In the genomic region with DNA sequence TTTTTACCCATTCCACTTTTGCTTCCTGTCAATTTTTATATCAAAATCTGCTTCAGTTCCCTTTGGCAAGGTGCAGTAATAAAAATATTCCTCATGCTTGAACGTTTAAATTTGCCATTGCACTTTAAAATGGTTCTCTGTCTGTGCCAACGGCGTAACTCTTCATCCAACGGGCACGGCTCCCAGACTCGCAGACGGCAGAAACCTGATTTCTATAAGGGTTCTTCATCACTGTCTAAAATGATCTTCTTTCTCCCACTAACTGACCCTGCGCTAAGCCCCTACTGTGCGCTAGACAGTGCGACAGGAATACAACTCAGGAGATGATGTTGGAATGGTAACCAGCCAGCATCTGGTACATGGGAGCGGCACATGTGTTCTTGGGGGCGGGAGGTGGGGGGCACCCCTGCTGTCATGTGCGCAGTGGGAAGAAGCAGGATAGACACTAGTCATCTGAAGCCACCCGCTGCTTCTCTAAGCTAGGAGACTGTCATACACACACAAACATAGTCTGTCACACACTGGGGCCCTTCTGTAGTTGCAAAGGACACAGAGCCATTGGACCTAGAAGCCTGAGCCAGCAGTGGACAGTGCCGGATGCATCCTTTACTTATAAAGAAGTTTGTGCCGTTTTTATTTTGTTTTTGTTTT, we compare ENCODE assay signal across 17 mouse cellular contexts.
A peak's percentile ranks its signal among the peaks of the same experiment; 100 is the strongest.
DNase-seq lines count a peak whose midpoint lies in the region; ATAC-seq lines count a peak whose summit lies in the region.
"Had no signal": no experiment of that assay in that cellular context is flagged by ENCODE, and none has a peak within 500 bp of the region (broad histone marks: within the 10 kb centered on the region; RNA-seq: fewer than 3 reads in every experiment).

No protein-coding gene starts in this region.

- ATAC-seq in hindbrain, embryonic 15.5 days (ENCODE audit: low FRiP score, low read depth): no peak
- no peak for ATAC-seq in hindbrain, embryonic 11.5 days (ENCODE audit: low FRiP score)
- ATAC-seq in frontal cortex, adult (ENCODE audit: low TSS enrichment): peak; percentile 74
- ATAC-seq: midbrain, embryonic 16.5 days had no signal

- no peak for DNase-seq in hindbrain, embryonic 11.5 days (ENCODE audit: low spot score)
- peak; percentile 35 to 40 for DNase-seq in layer of hippocampus, postnatal 25 days (ENCODE audit: extremely low spot score in 1 of 2, low spot score in 1 of 2)
- DNase-seq in right cerebral cortex, postnatal 10 days (ENCODE audit: low spot score in 2 of 2): peak; percentile 83 to 88
- DNase-seq in urinary bladder, postnatal 14 days (ENCODE audit: low spot score): no peak
- DNase-seq in urinary bladder, postnatal 36 days (ENCODE audit: low spot score in 2 of 2): no peak
- no peak for DNase-seq in T-cell, adult 2 months (ENCODE audit: low spot score)
- DNase-seq: kidney, adult 2 months; lung, postnatal 4 days; thymus, postnatal 4 days had no signal

- H3K4me2 ChIP-seq in hindbrain, embryonic 15.5 days: no peak overlapping the region
- no peak overlapping the region for H3K4me2 ChIP-seq in hindbrain, embryonic 11.5 days (replicated peaks; ENCODE audit: low read depth, low read length)
- H3K4me2 ChIP-seq: embryonic facial prominence, embryonic 15.5 days; heart, embryonic 12.5 days had no signal

- H3K9me3 ChIP-seq in hindbrain, embryonic 15.5 days: no peaks in the 10 kb centered on the region
- H3K9me3 ChIP-seq in hindbrain, embryonic 11.5 days (ENCODE audit: control insufficient read depth, low read length): no peaks in the 10 kb centered on the region
- H3K9me3 ChIP-seq: embryonic facial prominence, embryonic 15.5 days had no signal

- no peak overlapping the region for H3K9ac ChIP-seq in hindbrain, embryonic 15.5 days
- no peak overlapping the region for H3K9ac ChIP-seq in hindbrain, embryonic 11.5 days (ENCODE audit: low read depth, low read length)
- H3K9ac ChIP-seq: embryonic facial prominence, embryonic 15.5 days; heart, embryonic 12.5 days; liver, embryonic 14.5 days had no signal

- H3K36me3 ChIP-seq in hindbrain, embryonic 15.5 days: no peaks in the 10 kb centered on the region
- no peaks in the 10 kb centered on the region for H3K36me3 ChIP-seq in hindbrain, embryonic 11.5 days (ENCODE audit: control insufficient read depth, insufficient read depth, low read length)
- H3K36me3 ChIP-seq: embryonic facial prominence, embryonic 15.5 days; heart, embryonic 12.5 days; hindbrain, embryonic 10.5 days had no signal

- no peaks in the 10 kb centered on the region for H3K4me1 ChIP-seq in hindbrain, embryonic 15.5 days (replicated peaks)
- H3K4me1 ChIP-seq in hindbrain, embryonic 11.5 days (replicated peaks; ENCODE audit: control insufficient read depth, insufficient read depth, low read length): no peaks in the 10 kb centered on the region
- H3K4me1 ChIP-seq: embryonic facial prominence, embryonic 15.5 days; heart, embryonic 12.5 days; hindbrain, embryonic 10.5 days had no signal

- peak overlapping the region; percentile 30; the same call in 1 of the 2 replicates for H3K27ac ChIP-seq in hindbrain, embryonic 15.5 days (replicated peaks)
- no peak overlapping the region for H3K27ac ChIP-seq in hindbrain, embryonic 11.5 days (ENCODE audit: low read depth, low read length)
- H3K27ac ChIP-seq: embryonic facial prominence, embryonic 15.5 days; hindbrain, embryonic 10.5 days; liver, embryonic 14.5 days had no signal

- no peaks in the 10 kb centered on the region for H3K27me3 ChIP-seq in hindbrain, embryonic 15.5 days
- no peaks in the 10 kb centered on the region for H3K27me3 ChIP-seq in hindbrain, embryonic 11.5 days (ENCODE audit: control insufficient read depth, insufficient read depth, low read length)
- H3K27me3 ChIP-seq: embryonic facial prominence, embryonic 15.5 days; heart, embryonic 12.5 days had no signal

- H3K4me3 ChIP-seq in hindbrain, embryonic 15.5 days: no peak overlapping the region
- no peak overlapping the region for H3K4me3 ChIP-seq in hindbrain, embryonic 11.5 days (ENCODE audit: low read depth, low read length)
- H3K4me3 ChIP-seq: embryonic facial prominence, embryonic 15.5 days; heart, embryonic 12.5 days; hindbrain, embryonic 10.5 days; left cerebral cortex, adult 2 months had no signal

- 89% methylated on average over 16 of the region's 16 CpGs for WGBS in hindbrain, embryonic 15.5 days
- 90% methylated on average over 16 of the region's 16 CpGs for WGBS in hindbrain, embryonic 11.5 days

Comparison
In these comparisons a context has a peak if more than half of its experiments do, and no peak if none do; other contexts are left out.
1. DNase-seq: peak in layer of hippocampus, postnatal 25 days (2 of 2) and right cerebral cortex, postnatal 10 days (2 of 2); none in hindbrain, embryonic 11.5 days (single experiment), urinary bladder, postnatal 14 days (single experiment), urinary bladder, postnatal 36 days (0 of 2) and T-cell, adult 2 months (single experiment).